Mouse (Mus musculus) C2C12 (cell line): ENCODE measurements around the gene Fbxw2.

Experiments used
- CTCF ChIP-seq: IDR thresholded peaks from one replicate; pipeline ENCODE4 v1.5.1; 2011; ENCODE audit not compliant: control insufficient read depth, insufficient read depth, insufficient read length
- MYOG ChIP-seq: IDR thresholded peaks from one replicate; pipeline ENCODE4 v1.6.1; 2011; ENCODE audit not compliant: control insufficient read depth, insufficient read length; ENCODE audit errors: extremely low read depth
- USF1 ChIP-seq: IDR thresholded peaks from one replicate; pipeline ENCODE4 v1.6.1; 2011; ENCODE audit warnings: low read depth, mild to moderate bottlenecking, control low read depth, moderate library complexity

DNA sequence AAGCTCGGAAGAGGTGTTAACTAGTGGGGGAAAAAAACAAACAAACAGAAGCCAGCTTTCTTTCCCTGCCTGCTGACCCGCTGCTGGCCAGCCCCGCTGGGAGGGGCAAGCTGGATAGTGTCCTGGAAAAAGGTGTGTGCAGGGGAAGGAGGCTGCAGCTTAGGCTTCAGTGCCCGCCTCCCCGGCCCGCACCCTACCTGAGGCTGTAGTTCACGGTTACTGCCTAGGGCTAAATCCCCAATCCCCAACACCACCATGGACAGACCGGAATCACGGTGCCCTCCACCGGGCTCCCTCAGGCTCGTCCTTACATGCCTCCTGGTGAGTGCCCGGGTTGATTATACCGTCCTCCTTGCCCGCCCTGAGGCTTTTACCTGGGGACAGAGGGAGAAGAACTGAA lies 48.2 kb upstream of the Fbxw2 start, which contains the start of gene Cutal:
- TF ChIP-seq USF1 = no peak
- no peak for TF ChIP-seq CTCF
- no peak for TF ChIP-seq MYOG
